Mouse (Mus musculus) limb, embryonic 14.5 days (tissue): Measurements from ENCODE around the gene Epb41. TPM values are rescaled to one million over a fixed set of nuclear protein-coding genes. Genes with fewer than 3 reads are reported as not detected.

Experiments
- ATAC-seq: fragments of 200-750 bp; cut with Nextera tagmentation; 2 replicates; pipeline ENCODE4 v1.8.0; 2017; ENCODE audit warnings: low read depth, moderate number of reproducible peaks, moderate TSS enrichment; ENCODE audit not compliant: low FRiP score
- DNase-seq: peaks from one replicate; pipeline ENCODE4 v3.0.0-alpha.2; 2015; ENCODE audit warnings: low spot score
- H3K27ac ChIP-seq: fragments of 300-500 bp; sonication (generic); replicated peaks from 2 replicates; pipeline ENCODE4 v1.5.1; 2014; ENCODE audit warnings: low read depth, mild to moderate bottlenecking, low read length, moderate library complexity, mixed read lengths
- H3K27me3 ChIP-seq: fragments of 300-500 bp; sonication (generic); 2 replicates; pipeline ENCODE4 v1.6.1; 2014; ENCODE audit warnings: low read length, mixed read lengths; ENCODE audit not compliant: control insufficient read depth, insufficient read depth
- H3K36me3 ChIP-seq: fragments of 300-500 bp; sonication (generic); 2 replicates; pipeline ENCODE4 v1.6.1; 2014; ENCODE audit warnings: mild to moderate bottlenecking, low read length, moderate library complexity, mixed read lengths; ENCODE audit not compliant: control insufficient read depth, insufficient read depth
- H3K4me1 ChIP-seq: fragments of 300-500 bp; sonication (generic); 2 replicates; pipeline ENCODE4 v1.6.1; 2014; ENCODE audit warnings: antibody characterized with exemption, low read length, mixed read lengths; ENCODE audit not compliant: control insufficient read depth, insufficient read depth
- H3K4me2 ChIP-seq: fragments of 300-500 bp; sonication (generic); replicated peaks from 2 replicates; pipeline ENCODE4 v1.6.1; 2014; ENCODE audit warnings: low read depth, mild to moderate bottlenecking, low read length, moderate library complexity; ENCODE audit not compliant: severe bottlenecking
- H3K4me3 ChIP-seq: fragments of 300-500 bp; sonication (generic); replicated peaks from 2 replicates; pipeline ENCODE4 v1.5.1; 2014; ENCODE audit warnings: low read length
- H3K9ac ChIP-seq: fragments of 300-500 bp; sonication (generic); 2 replicates; pipeline ENCODE4 v1.6.1; 2014; ENCODE audit warnings: mild to moderate bottlenecking, low read depth, low read length, moderate library complexity; ENCODE audit not compliant: severe bottlenecking
- H3K9me3 ChIP-seq: fragments of 300-500 bp; sonication (generic); 2 replicates; pipeline ENCODE4 v1.6.1; 2016; ENCODE audit warnings: low read length; ENCODE audit not compliant: control insufficient read depth
- POLR2A ChIP-seq: fragments of 200-500 bp; IDR thresholded peaks from 2 replicates; pipeline ENCODE4 v1.8.0; 2012; ENCODE audit warnings: inconsistent platforms, mild to moderate bottlenecking, moderate library complexity, borderline replicate concordance; ENCODE audit not compliant: insufficient read depth, insufficient read length; ENCODE audit errors: extremely low read depth
- WGBS: fragments of 180-500 bp; shearing (Covaris S2); extraction: QIAGEN DNeasy Blood & Tissue Kit; methylation state at CpG from one replicate; pipeline ENCODE4 v1.1.7; 2014; 5-methylcytosine and 5-hydroxymethylcytosine counted together
- polyA plus RNA-seq, 2 experiments: library from polyadenylated mRNA; depleted of rRNA in 1 of 2; stranded (reverse) in 1 of 2; unstranded in 1 of 2; fragments of >200 nt; fragmentation: Nextera tagmentation in 1 of 2; extraction: Ambion mirVana in 1 of 2; gene quantifications; 2 replicates each; pipeline versions ENCODE4 v1.2.1 to v1.2.3; 2012 to 2014

The Epb41 gene
- polyA plus RNA-seq, 2 experiments, result 60.6 to 76.4 TPM

GRCm38 (mm10) chr4:131929146-131929545 is 146.0 kb downstream of the Epb41 start:
- no peak for TF ChIP-seq POLR2A
- Histone ChIP-seq H3K4me1 (peaks cover 13% of the 10 kb centered on the region), H3K27me3 (no peaks in the 10 kb centered on the region), H3K4me2 (no peak overlapping the region), H3K36me3 (peaks cover 89% of the 10 kb centered on the region), H3K9me3 (no peaks in the 10 kb centered on the region), H3K27ac (no peak overlapping the region), H3K4me3 (no peak overlapping the region), H3K9ac (no peak overlapping the region)
- DNase-seq (no peak), ATAC-seq (no peak)
- 88% methylated on average over 6 of the region's 6 CpGs for WGBS

- peak; percentile 28 for DNase-seq
- Histone ChIP-seq H3K9me3 (no peaks in the 10 kb centered on the region), H3K27me3 (peaks cover 13% of the 10 kb centered on the region), H3K4me2 (no peak overlapping the region), H3K9ac (no peak overlapping the region), H3K4me1 (peaks cover 42% of the 10 kb centered on the region), H3K27ac (no peak overlapping the region), H3K36me3 (peaks cover 66% of the 10 kb centered on the region), H3K4me3 (no peak overlapping the region)
- no peak for TF ChIP-seq POLR2A
- ATAC-seq, result no peak
- WGBS, result 62% methylated on average over 6 of the region's 6 CpGs
Measured at GRCm38 (mm10) chr4:131924096-131924810, 150.9 kb downstream of the Epb41 start.

GRCm38 (mm10) chr4:131922404-131922803 is 152.7 kb downstream of the Epb41 start:
- Histone ChIP-seq H3K9me3 (no peaks in the 10 kb centered on the region), H3K4me3 (peak overlapping the region; percentile 74), H3K36me3 (peaks cover 50% of the 10 kb centered on the region), H3K4me2 (peak overlapping the region; percentile 71), H3K27ac (no peak overlapping the region), H3K9ac (peak overlapping the region; percentile 73; the same call in 1 of the 2 replicates), H3K27me3 (peaks cover 13% of the 10 kb centered on the region), H3K4me1 (peaks cover 56% of the 10 kb centered on the region)
- DNase-seq (no peak), ATAC-seq (no peak)
- no peak for TF ChIP-seq POLR2A
- 60% methylated on average over 15 of the region's 15 CpGs for WGBS

- H3K9me3 ChIP-seq, result no peaks in the 10 kb centered on the region
- ATAC-seq (no peak; the same call in 1 of the 2 replicates), DNase-seq (no peak)
- TF ChIP-seq POLR2A, result no peak
- peaks cover 58% of the 10 kb centered on the region for H3K4me1 ChIP-seq
- H3K36me3 ChIP-seq, result peaks cover 43% of the 10 kb centered on the region
- under 1% methylated on average over 58 of the region's 130 CpGs for WGBS
- peaks cover 13% of the 10 kb centered on the region for H3K27me3 ChIP-seq
- peak within 1 kb of the TSS; percentile 73 for H3K9ac ChIP-seq
- peak within 1 kb of the TSS; percentile 71 for H3K4me2 ChIP-seq
- H3K27ac ChIP-seq, result peak within 1 kb of the TSS; percentile 86
- peak within 1 kb of the TSS; percentile 74 for H3K4me3 ChIP-seq
Measured at GRCm38 (mm10) chr4:131921461-131922346, 153.4 kb downstream of the Epb41 start, which contains the start of gene Tmem200b. Tmem200b (plus strand) TSS chr4:131921771.
